Mouse (Mus musculus) ES-E14 (cell line): ENCODE results near the gene Akr1e1.

Source experiments
- HCFC1 ChIP-seq: IDR thresholded peaks from 2 replicates; pipeline ENCODE4 v1.6.1; 2012; ENCODE audit warnings: low read length, inconsistent platforms, borderline replicate concordance; ENCODE audit not compliant: insufficient read depth
- MAFK ChIP-seq: IDR thresholded peaks from 2 replicates; pipeline ENCODE4 v1.6.1; 2014; ENCODE audit warnings: mild to moderate bottlenecking, low read depth, low read length, inconsistent platforms; ENCODE audit not compliant: insufficient read depth
- ZC3H11A ChIP-seq: IDR thresholded peaks from 2 replicates; pipeline ENCODE4 v1.6.1; 2012; ENCODE audit warnings: low read depth, mild to moderate bottlenecking, inconsistent platforms, low read length, borderline replicate concordance
- ZNF384 ChIP-seq: IDR thresholded peaks from 2 replicates; pipeline ENCODE4 v1.6.1; 2012; ENCODE audit warnings: low read depth, low read length, inconsistent platforms

DNA sequence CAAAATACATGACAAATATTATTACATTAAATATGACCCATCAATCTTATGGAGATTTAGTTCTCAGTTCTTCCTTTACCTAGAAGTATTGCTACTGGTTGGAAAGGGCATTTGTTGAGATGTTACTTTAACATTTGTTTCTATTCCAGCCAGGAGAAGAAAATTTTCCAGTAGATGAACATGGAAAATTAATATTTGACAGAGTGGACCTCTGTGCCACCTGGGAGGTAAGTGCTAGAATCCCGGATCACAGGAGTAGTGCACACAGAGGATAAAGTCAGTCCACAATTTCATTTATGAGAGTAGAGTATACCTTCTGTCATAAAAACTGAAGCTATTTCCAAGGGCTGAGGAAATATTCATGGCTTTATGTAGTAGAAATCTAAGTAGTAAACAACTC is 32.1 kb downstream of the Akr1e1 start:
- TF ChIP-seq ZNF384 (no peak), ZC3H11A (no peak), HCFC1 (no peak), MAFK (no peak)
